Mouse (Mus musculus) heart, adult 2 months (tissue): ENCODE measurements around the gene Dck. TPM values are rescaled to one million over a fixed set of nuclear protein-coding genes. Genes with fewer than 3 reads are reported as not detected.
"Not testable (repeated sequence)": the region's sequence is repeated elsewhere in the genome, so short reads cannot be mapped to it uniquely, and the experiment has no call there.

ENCODE experiments used
- DNase-seq, 2 experiments: peaks; one replicate each; pipeline ENCODE4 v3.0.0; 2021
- H3K27ac ChIP-seq: fragments of 200-600 bp; 2 replicates; pipeline ENCODE4 v1.8.1; 2022
- H3K27me3 ChIP-seq: fragments of 200-500 bp; 2 replicates; pipeline ENCODE4 v1.6.1; 2012; ENCODE audit warnings: mild to moderate bottlenecking, low read length, inconsistent platforms, mixed read lengths; ENCODE audit not compliant: control insufficient read depth, insufficient read depth
- H3K36me3 ChIP-seq: fragments of 200-500 bp; 2 replicates; pipeline ENCODE4 v1.6.1; 2012; ENCODE audit warnings: low read length, inconsistent platforms; ENCODE audit not compliant: control insufficient read depth, insufficient read depth
- H3K4me1 ChIP-seq: fragments of 200-500 bp; 2 replicates; pipeline ENCODE4 v1.6.1; 2011; ENCODE audit warnings: low read length; ENCODE audit not compliant: control insufficient read depth, insufficient read depth
- H3K4me3 ChIP-seq: fragments of 200-600 bp; 2 replicates; pipeline ENCODE4 v1.8.1; 2022
- H3K79me2 ChIP-seq: fragments of 200-500 bp; replicated peaks from 2 replicates; pipeline ENCODE4 v1.6.1; 2012; ENCODE audit warnings: mild to moderate bottlenecking, inconsistent platforms, low read length, moderate library complexity, mixed read lengths; ENCODE audit not compliant: control insufficient read depth, insufficient read depth
- H3K9ac ChIP-seq: fragments of 200-500 bp; 2 replicates; pipeline ENCODE4 v1.6.1; 2012; ENCODE audit warnings: low read depth, mild to moderate bottlenecking, control low read depth, inconsistent platforms, low read length, mixed read lengths
- CTCF ChIP-seq: fragments of 200-600 bp; IDR thresholded peaks from 2 replicates; pipeline ENCODE4 v1.8.1; 2022; ENCODE audit warnings: antibody characterized with exemption, mild to moderate bottlenecking, moderate library complexity
- EP300 ChIP-seq: fragments of 200-500 bp; IDR thresholded peaks from 2 replicates; pipeline ENCODE4 v1.6.1; 2011; ENCODE audit warnings: low read depth, low read length, control low read depth; ENCODE audit not compliant: insufficient read depth
- POLR2A ChIP-seq: fragments of 200-500 bp; IDR thresholded peaks from 2 replicates; pipeline ENCODE4 v1.6.1; 2011; ENCODE audit warnings: mild to moderate bottlenecking, low read depth, low read length, control low read depth; ENCODE audit not compliant: insufficient read depth
- WGBS: fragments of 180-500 bp; shearing (Covaris S2); methylation state at CpG from one replicate; pipeline ENCODE4 v1.1.7; 2018; 5-methylcytosine and 5-hydroxymethylcytosine counted together
- intact Hi-C: fragments of 180-260 bp; cut with DNase I; formaldehyde crosslinking; loops from one replicate; pipeline ENCODE4 v1.15.1; 2025
- polyA plus RNA-seq: library from polyadenylated mRNA; depleted of rRNA; stranded (reverse); fragments of >200 nt; gene quantifications from 2 replicates; pipeline ENCODE4 v1.2.3, GENCODE M21; 2012
- total RNA-seq, 2 experiments: library from RNA; stranded (reverse); gene quantifications; 2 replicates each; pipeline ENCODE4 v1.2.3; 2021

Gene Dck
- total and polyA plus RNA-seq, 3 experiments = 1.6 to 2.5 (median 2.3) TPM

- 18% methylated on average over 4 of the region's 4 CpGs for WGBS
- Histone ChIP-seq H3K9ac (peak overlapping the region; percentile 94), H3K79me2 (peaks cover 10% of the 10 kb centered on the region), H3K27me3 (no peaks in the 10 kb centered on the region), H3K4me3 (peak overlapping the region; percentile 95), H3K36me3 (peaks cover 16% of the 10 kb centered on the region), H3K4me1 (peaks cover 10% of the 10 kb centered on the region), H3K27ac (no peak overlapping the region)
- TF ChIP-seq POLR2A (no peak), EP300 (no peak), CTCF (no peak)
- peak; percentile 19 to 38 for DNase-seq
- intact Hi-C loops = no loop called here
These were observed 42.6 kb upstream of the Dck start for GRCm38 (mm10) chr5:88722213-88722600.

DNA sequence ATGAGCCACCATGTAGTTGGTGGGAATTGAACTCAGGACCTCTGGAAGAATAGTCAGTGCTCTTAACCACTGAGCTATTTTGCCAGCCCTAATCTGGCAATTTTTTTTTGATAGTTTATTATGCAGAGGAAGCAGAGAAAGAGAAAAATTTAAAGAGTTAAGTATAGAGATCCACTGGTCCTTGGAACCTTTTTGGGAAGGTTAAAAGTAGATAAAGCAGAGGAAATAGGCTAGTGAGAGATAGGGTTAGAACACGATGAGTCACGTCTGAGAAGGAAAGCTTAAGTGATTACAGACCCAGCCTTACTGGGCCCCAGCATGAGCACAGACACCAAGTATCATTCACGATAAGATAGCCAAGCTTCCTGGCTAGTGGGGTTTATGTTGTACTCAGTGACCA lies 40.8 kb upstream of the Dck start:
- H3K79me2 ChIP-seq = peaks cover 10% of the 10 kb centered on the region
- TF ChIP-seq EP300 = no peak
- no peak for TF ChIP-seq POLR2A
- no peak for TF ChIP-seq CTCF
- H3K4me3 ChIP-seq = no peak overlapping the region
- H3K36me3 ChIP-seq = peaks cover 21% of the 10 kb centered on the region
- H3K9ac ChIP-seq = no peak overlapping the region
- H3K4me1 ChIP-seq = peaks cover 10% of the 10 kb centered on the region
- DNase-seq = no peak
- WGBS = 4% methylated on average over 3 of the region's 3 CpGs
- H3K27ac ChIP-seq = peak overlapping the region; percentile 9; the same call in 1 of the 2 replicates
- no peaks in the 10 kb centered on the region for H3K27me3 ChIP-seq
- intact Hi-C loops = no loop called here

GRCm38 (mm10) chr5:88727593-88728144 lies 37.1 kb upstream of the Dck start:
- 62% methylated on average over 3 of the region's 3 CpGs for WGBS
- H3K9ac ChIP-seq = 0 out of 2 replicates have a peak overlapping the region, but pooled peaks have one; percentile 30
- intact Hi-C loops = no loop called here
- peaks cover 24% of the 10 kb centered on the region for H3K36me3 ChIP-seq
- DNase-seq = no peak
- H3K27ac ChIP-seq = no peak overlapping the region
- no peak overlapping the region for H3K4me3 ChIP-seq
- peaks cover 2% of the 10 kb centered on the region; the same call in 1 of the 2 replicates for H3K79me2 ChIP-seq
- no peaks in the 10 kb centered on the region for H3K27me3 ChIP-seq
- H3K4me1 ChIP-seq = peaks cover 4% of the 10 kb centered on the region
- TF ChIP-seq EP300 (no peak), POLR2A (no peak), CTCF (no peak)

- no peaks in the 10 kb centered on the region; the same call in 1 of the 2 replicates for H3K4me1 ChIP-seq
- peaks cover 6% of the 10 kb centered on the region for H3K79me2 ChIP-seq
- peaks cover 7% of the 10 kb centered on the region; the same call in 1 of the 2 replicates for H3K36me3 ChIP-seq
- TF ChIP-seq EP300 (no peak), CTCF (peak; percentile 52)
- no peak overlapping the region for H3K9ac ChIP-seq
- H3K27me3 ChIP-seq = no peaks in the 10 kb centered on the region
- no peak overlapping the region for H3K27ac ChIP-seq
- 93% methylated on average over 2 of the region's 2 CpGs for WGBS
- H3K4me3 ChIP-seq = no peak overlapping the region
- DNase-seq = no peak
- intact Hi-C loops = no loop called here
These were observed 30.0 kb upstream of the Dck start for GRCm38 (mm10) chr5:88734786-88735185.

DNA sequence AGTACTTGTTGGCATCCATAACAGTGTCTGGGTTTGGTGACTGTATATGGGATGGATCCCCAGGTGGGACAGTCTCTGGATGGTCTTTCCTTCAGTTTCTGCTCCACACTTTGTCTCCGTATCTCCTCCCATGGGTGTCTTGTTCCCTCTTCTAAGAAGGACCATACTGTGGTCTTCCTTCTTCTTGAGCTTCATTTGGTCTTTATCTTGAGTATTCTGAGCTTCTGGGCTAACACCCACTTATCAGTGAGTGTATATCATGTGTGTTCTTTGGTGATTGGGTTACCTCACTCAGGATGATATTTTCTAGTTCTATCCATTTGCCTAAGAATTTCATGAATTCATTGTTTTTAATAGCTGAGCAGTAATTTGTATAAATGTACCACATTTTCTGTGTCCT lies 23.7 kb upstream of the Dck start:
- DNase-seq, H3K27ac ChIP-seq, intact Hi-C loops, H3K4me1 ChIP-seq, H3K79me2 ChIP-seq, H3K27me3 ChIP-seq, H3K9ac ChIP-seq, H3K36me3 ChIP-seq, H3K4me3 ChIP-seq: not testable (repeated sequence)
- WGBS = 100% methylated on average over 1 of the region's 1 CpGs

DNA sequence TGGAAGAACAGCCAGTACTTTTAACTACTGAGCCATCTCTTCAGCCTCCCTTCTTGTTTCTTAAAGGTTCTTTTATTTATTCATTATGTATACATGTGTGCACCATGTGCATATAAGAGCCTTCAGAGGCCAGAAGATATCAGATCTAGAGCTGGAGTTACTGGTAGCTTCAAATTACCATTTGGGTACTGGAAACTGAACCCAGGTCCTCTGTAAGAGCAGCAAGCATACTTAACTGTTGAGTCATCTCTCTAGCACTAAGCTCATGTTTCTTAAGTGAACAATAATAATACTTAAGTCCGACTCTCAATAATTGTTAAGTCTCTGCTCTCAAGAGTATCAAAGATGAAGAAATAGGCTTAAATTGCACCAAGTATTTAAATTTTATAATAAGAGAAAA lies 17.0 kb upstream of the Dck start:
- TF ChIP-seq CTCF (no peak), EP300 (no peak), POLR2A (no peak)
- Histone ChIP-seq H3K27me3 (no peaks in the 10 kb centered on the region), H3K9ac (no peak overlapping the region), H3K4me3 (no peak overlapping the region), H3K79me2 (no peaks in the 10 kb centered on the region), H3K27ac (no peak overlapping the region), H3K4me1 (no peaks in the 10 kb centered on the region), H3K36me3 (peaks cover 2% of the 10 kb centered on the region)
- 85% methylated on average over 1 of the region's 1 CpGs for WGBS
- no peak for DNase-seq
- intact Hi-C loops = no loop called here

GRCm38 (mm10) chr5:88753199-88753598 lies 11.6 kb upstream of the Dck start:
- no peaks in the 10 kb centered on the region for H3K79me2 ChIP-seq
- intact Hi-C loops = no loop called here
- TF ChIP-seq CTCF = no peak

More at GRCm38 (mm10) chr5:88753199-88753598, 11.6 kb upstream of the Dck start:
- Histone ChIP-seq H3K4me3 (no peak overlapping the region), H3K27me3 (no peaks in the 10 kb centered on the region), H3K9ac (no peak overlapping the region), H3K36me3 (no peaks in the 10 kb centered on the region; the same call in 1 of the 2 replicates), H3K27ac (no peak overlapping the region), H3K4me1 (no peaks in the 10 kb centered on the region)
- no peak for DNase-seq
- WGBS = 72% methylated on average over 4 of the region's 4 CpGs
